In the genomic region with DNA sequence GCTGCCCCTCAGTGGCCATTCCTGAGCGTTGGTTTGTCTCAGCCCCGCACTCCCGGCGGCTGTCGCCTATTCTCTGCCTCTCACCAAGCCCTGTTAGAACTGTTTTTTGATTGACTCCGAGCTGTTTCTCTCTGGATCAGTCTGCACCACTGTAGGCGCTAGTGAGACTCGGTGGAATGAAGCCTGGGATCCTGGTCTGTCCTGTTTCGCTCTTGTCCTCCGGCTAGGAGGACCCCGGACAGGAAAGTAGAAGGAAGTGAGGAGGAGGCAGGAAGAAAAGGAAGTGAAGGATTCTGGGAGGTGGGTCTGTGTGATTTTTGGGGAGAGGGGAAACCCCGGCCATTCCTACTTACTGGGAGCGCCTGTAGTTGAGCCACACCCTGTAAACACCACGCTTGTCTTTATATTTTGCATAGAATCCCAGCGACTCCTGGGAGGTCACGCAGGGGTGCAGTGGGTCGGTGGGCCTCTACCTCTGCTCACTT, we compare ENCODE assay signal across 8 mouse cellular contexts. TPM values are rescaled to one million over a fixed set of nuclear protein-coding genes. Genes with fewer than 3 reads are reported as not detected.
A peak's percentile ranks its signal among the peaks of the same experiment; 100 is the strongest.
DNase-seq lines count a peak whose midpoint lies in the region; ATAC-seq and TF ChIP-seq lines count a peak whose summit lies in the region.

No protein-coding gene starts in this region.

- no peak for TF ChIP-seq CTCF in spleen, adult 2 months (IDR thresholded peaks at IDR 0.05; ENCODE audit: extremely low read depth, insufficient read depth, insufficient read length, insufficient replicate concordance)
- TF ChIP-seq CTCF in forebrain, postnatal 0 days (IDR thresholded peaks at IDR 0.05; ENCODE audit: low read depth), result peak; percentile 54
- peak; percentile 64 for TF ChIP-seq CTCF in intestine, postnatal 0 days (IDR thresholded peaks at IDR 0.05; ENCODE audit: low read depth)
- peak; percentile 37; the same call in 1 of the 2 replicates for TF ChIP-seq CTCF in lung, embryonic 14.5 days (IDR thresholded peaks at IDR 0.05; ENCODE audit: low read depth)

- H3K36me3 ChIP-seq in spleen, adult 2 months (ENCODE audit: control insufficient read depth, insufficient read depth, low read length), result no peaks in the 10 kb centered on the region
- peaks cover 15% of the 10 kb centered on the region for H3K36me3 ChIP-seq in forebrain, postnatal 0 days (ENCODE audit: insufficient read depth)
- peaks cover 17% of the 10 kb centered on the region for H3K36me3 ChIP-seq in intestine, postnatal 0 days (ENCODE audit: control insufficient read depth, insufficient read depth)
- H3K36me3 ChIP-seq in lung, embryonic 14.5 days (ENCODE audit: insufficient read depth), result peaks cover 21% of the 10 kb centered on the region
- peaks cover 11% of the 10 kb centered on the region for H3K36me3 ChIP-seq in neural tube, embryonic 15.5 days

- H3K27ac ChIP-seq in spleen, adult 2 months (ENCODE audit: insufficient read depth, low read length), result no peak overlapping the region
- H3K27ac ChIP-seq in forebrain, postnatal 0 days (ENCODE audit: low read depth, low read length), result peak overlapping the region; percentile 67
- H3K27ac ChIP-seq in intestine, postnatal 0 days (ENCODE audit: low read depth, low read length), result peak overlapping the region; percentile 89
- peak overlapping the region; percentile 85 for H3K27ac ChIP-seq in lung, embryonic 14.5 days (ENCODE audit: low read depth)
- peak overlapping the region; percentile 23 for H3K27ac ChIP-seq in neural tube, embryonic 15.5 days (replicated peaks)

- no peaks in the 10 kb centered on the region for H3K9me3 ChIP-seq in forebrain, postnatal 0 days (ENCODE audit: low read length)
- H3K9me3 ChIP-seq in intestine, postnatal 0 days (ENCODE audit: control insufficient read depth), result no peaks in the 10 kb centered on the region
- H3K9me3 ChIP-seq in lung, embryonic 14.5 days (ENCODE audit: low read depth, low read length), result no peaks in the 10 kb centered on the region
- no peaks in the 10 kb centered on the region for H3K9me3 ChIP-seq in neural tube, embryonic 15.5 days (replicated peaks)

- under 1% methylated on average over 17 of the region's 17 CpGs for WGBS in spleen, adult 2 months
- WGBS in forebrain, postnatal 0 days, result under 1% methylated on average over 17 of the region's 17 CpGs
- WGBS in intestine, postnatal 0 days, result under 1% methylated on average over 17 of the region's 17 CpGs
- under 1% methylated on average over 17 of the region's 17 CpGs for WGBS in lung, embryonic 14.5 days
- under 1% methylated on average over 17 of the region's 17 CpGs for WGBS in neural tube, embryonic 15.5 days

- H3K4me3 ChIP-seq in spleen, adult 2 months (ENCODE audit: extremely low read depth, insufficient read depth, insufficient read length), result peak overlapping the region; percentile 54
- H3K4me3 ChIP-seq in forebrain, postnatal 0 days (ENCODE audit: low read depth, low read length), result peak overlapping the region; percentile 84
- H3K4me3 ChIP-seq in intestine, postnatal 0 days (ENCODE audit: low read depth, low read length), result peak overlapping the region; percentile 89
- H3K4me3 ChIP-seq in lung, embryonic 14.5 days (ENCODE audit: low read depth, low read length), result peak overlapping the region; percentile 82
- H3K4me3 ChIP-seq in neural tube, embryonic 15.5 days (replicated peaks), result peak overlapping the region; percentile 97

- H3K4me2 ChIP-seq in forebrain, postnatal 0 days (ENCODE audit: low read depth), result peak overlapping the region; percentile 68
- H3K4me2 ChIP-seq in intestine, postnatal 0 days (replicated peaks; ENCODE audit: low read depth), result peak overlapping the region; percentile 78
- peak overlapping the region; percentile 81 for H3K4me2 ChIP-seq in lung, embryonic 14.5 days
- H3K4me2 ChIP-seq in neural tube, embryonic 15.5 days, result peak overlapping the region; percentile 70

- ATAC-seq in forebrain, postnatal 0 days, result peak; percentile 10; the same call in 1 of the 2 replicates
- no peak for ATAC-seq in intestine, postnatal 0 days
- peak; percentile 36 for ATAC-seq in lung, embryonic 14.5 days (ENCODE audit: insufficient read depth)
- no peak; the same call in 1 of the 2 replicates for ATAC-seq in neural tube, embryonic 15.5 days (ENCODE audit: low FRiP score)

- no peak for TF ChIP-seq POLR2A in spleen, adult 2 months (IDR thresholded peaks at IDR 0.05; ENCODE audit: low read depth, low read length)

- DNase-seq in spleen, adult 2 months (ENCODE audit: low read depth in 1 of 2, low spot score in 2 of 2), result no peak
- DNase-seq in spleen, adult 12 weeks (ENCODE audit: low spot score), result no peak
- DNase-seq in cerebellum, adult 18-20 months, result peak; percentile 62 to 71
- peak; percentile 65 for DNase-seq in forebrain, postnatal 0 days
- peak; percentile 74 for DNase-seq in lung, embryonic 14.5 days
- DNase-seq in right cerebral cortex, postnatal 4 days, result no peak

- H3K9ac ChIP-seq in forebrain, postnatal 0 days, result peak overlapping the region; percentile 75
- peak overlapping the region; percentile 55 for H3K9ac ChIP-seq in intestine, postnatal 0 days (ENCODE audit: low read depth, low read length)
- peak overlapping the region; percentile 55 for H3K9ac ChIP-seq in lung, embryonic 14.5 days
- peak overlapping the region; percentile 37 for H3K9ac ChIP-seq in neural tube, embryonic 15.5 days (replicated peaks)

- H3K27me3 ChIP-seq in spleen, adult 2 months (ENCODE audit: control insufficient read depth, insufficient read depth, low read length), result no peaks in the 10 kb centered on the region
- H3K27me3 ChIP-seq in forebrain, postnatal 0 days (ENCODE audit: insufficient read depth, low read length), result no peaks in the 10 kb centered on the region; the same call in 1 of the 2 replicates
- no peaks in the 10 kb centered on the region for H3K27me3 ChIP-seq in intestine, postnatal 0 days (replicated peaks; ENCODE audit: control insufficient read depth, insufficient read depth, low read length)
- peaks cover 11% of the 10 kb centered on the region; the same call in 1 of the 2 replicates for H3K27me3 ChIP-seq in lung, embryonic 14.5 days (ENCODE audit: insufficient read depth, low read length)
- H3K27me3 ChIP-seq in neural tube, embryonic 15.5 days (replicated peaks), result peaks cover 21% of the 10 kb centered on the region

- H3K4me1 ChIP-seq in spleen, adult 2 months (ENCODE audit: control insufficient read depth, insufficient read depth, insufficient read length), result peaks cover 12% of the 10 kb centered on the region; the same call in 1 of the 2 replicates
- H3K4me1 ChIP-seq in forebrain, postnatal 0 days (ENCODE audit: insufficient read depth), result peaks cover 13% of the 10 kb centered on the region
- 0 out of 2 replicates have a peak, but pooled peaks cover 5% of the 10 kb centered on the region for H3K4me1 ChIP-seq in intestine, postnatal 0 days (replicated peaks; ENCODE audit: control insufficient read depth, insufficient read depth, low read length)
- H3K4me1 ChIP-seq in lung, embryonic 14.5 days (ENCODE audit: insufficient read depth), result peaks cover 8% of the 10 kb centered on the region
- H3K4me1 ChIP-seq in neural tube, embryonic 15.5 days, result peaks cover 33% of the 10 kb centered on the region

RNA-seq across cellular contexts. Expression of a gene that starts 0.7 kb away (rescaled TPM):
- 5.1 and 5.9 TPM in 2 replicates for polyA plus RNA-seq in spleen, adult 2 months (2012; rRNA removed)
- total RNA-seq in forebrain, postnatal 0 days (2014; rRNA removed), result 49.7 and 51.5 TPM in 2 replicates
- polyA plus RNA-seq in forebrain, postnatal 0 days (2015; fragmentation: Nextera tagmentation; extraction: Ambion mirVana), result 36.3 and 38.7 TPM in 2 replicates
- polyA plus RNA-seq in intestine, postnatal 0 days (2015; fragmentation: Nextera tagmentation; extraction: Ambion mirVana), result 65.0 and 66.5 TPM in 2 replicates
- 22.2 TPM in 2 replicates for polyA plus RNA-seq in lung, embryonic 14.5 days (2014; fragmentation: Nextera tagmentation; extraction: Ambion mirVana)
- 33.0 and 34.7 TPM in 2 replicates for polyA plus RNA-seq in neural tube, embryonic 15.5 days (2015; fragmentation: Nextera tagmentation; extraction: Ambion mirVana)

RNA-seq across cellular contexts. Expression of a gene that starts 10.6 kb away (rescaled TPM):
- 118 and 259 TPM in 2 replicates for polyA plus RNA-seq in spleen, adult 2 months (2012; rRNA removed)
- total RNA-seq in forebrain, postnatal 0 days (2014; rRNA removed), result 11.7 and 14.1 TPM in 2 replicates
- polyA plus RNA-seq in forebrain, postnatal 0 days (2015; fragmentation: Nextera tagmentation; extraction: Ambion mirVana), result 4.6 and 6.2 TPM in 2 replicates
- 11.8 and 12.2 TPM in 2 replicates for polyA plus RNA-seq in intestine, postnatal 0 days (2015; fragmentation: Nextera tagmentation; extraction: Ambion mirVana)
- 24.2 and 26.4 TPM in 2 replicates for polyA plus RNA-seq in lung, embryonic 14.5 days (2014; fragmentation: Nextera tagmentation; extraction: Ambion mirVana)
- polyA plus RNA-seq in neural tube, embryonic 15.5 days (2015; fragmentation: Nextera tagmentation; extraction: Ambion mirVana), result 7.5 and 9.4 TPM in 2 replicates

Comparison
In these comparisons a context has a peak if more than half of its experiments do, and no peak if none do; other contexts are left out.
1. DNase-seq: peak in cerebellum, adult 18-20 months (2 of 2), forebrain, postnatal 0 days (single experiment) and lung, embryonic 14.5 days (single experiment); none in spleen, adult 2 months (0 of 2), spleen, adult 12 weeks (single experiment) and right cerebral cortex, postnatal 4 days (single experiment).
2. ATAC-seq: peak in forebrain, postnatal 0 days (single experiment) and lung, embryonic 14.5 days (single experiment); none in intestine, postnatal 0 days (single experiment) and neural tube, embryonic 15.5 days (single experiment).
3. Peak in every context shown above with its lines, with median percentiles within 50 percentile points of each other: H3K4me3 ChIP-seq, H3K4me2 ChIP-seq and H3K9ac ChIP-seq.